Mouse (Mus musculus) gastrocnemius, adult 2 months (tissue): Measurements from ENCODE around the gene Slfn3. TPM values are rescaled to one million over a fixed set of nuclear protein-coding genes. Genes with fewer than 3 reads are reported as not detected.
"Not testable (repeated sequence)": the region's sequence is repeated elsewhere in the genome, so short reads cannot be mapped to it uniquely, and the experiment has no call there.

Experiments used
- DNase-seq: peaks from one replicate; pipeline ENCODE4 v3.0.0; 2022
- H3K27ac ChIP-seq: fragments of 200-600 bp; 2 replicates; pipeline ENCODE4 v1.8.1; 2022; ENCODE audit warnings: mild to moderate bottlenecking
- H3K4me3 ChIP-seq: fragments of 200-600 bp; 2 replicates; pipeline ENCODE4 v1.8.1; 2022; ENCODE audit warnings: mild to moderate bottlenecking, moderate library complexity
- CTCF ChIP-seq: fragments of 200-600 bp; IDR thresholded peaks from 2 replicates; pipeline ENCODE4 v1.8.1; 2022; ENCODE audit warnings: antibody characterized with exemption, mild to moderate bottlenecking, moderate library complexity
- intact Hi-C: fragments of 180-260 bp; cut with DNase I; formaldehyde crosslinking; loops from one replicate; pipeline ENCODE4 v1.15.1; 2025
- long read RNA-seq, 2 experiments: library from polyadenylated mRNA; stranded (forward); transcript quantifications; one replicate each; pipeline ENCODE4 v2.0.0; 2021
- total RNA-seq, 2 experiments: library from RNA; stranded (reverse); gene quantifications; 2 replicates each; pipeline ENCODE4 v1.2.3; 2021

Slfn3 gene
- total RNA-seq: 1 to 10 TPM in 1 of 2 experiments, under 1 TPM in 1; 0.99 to 1.1 TPM
- long read RNA-seq, experiment 1: 0 reads
- long read RNA-seq, experiment 2: 0 reads

DNA sequence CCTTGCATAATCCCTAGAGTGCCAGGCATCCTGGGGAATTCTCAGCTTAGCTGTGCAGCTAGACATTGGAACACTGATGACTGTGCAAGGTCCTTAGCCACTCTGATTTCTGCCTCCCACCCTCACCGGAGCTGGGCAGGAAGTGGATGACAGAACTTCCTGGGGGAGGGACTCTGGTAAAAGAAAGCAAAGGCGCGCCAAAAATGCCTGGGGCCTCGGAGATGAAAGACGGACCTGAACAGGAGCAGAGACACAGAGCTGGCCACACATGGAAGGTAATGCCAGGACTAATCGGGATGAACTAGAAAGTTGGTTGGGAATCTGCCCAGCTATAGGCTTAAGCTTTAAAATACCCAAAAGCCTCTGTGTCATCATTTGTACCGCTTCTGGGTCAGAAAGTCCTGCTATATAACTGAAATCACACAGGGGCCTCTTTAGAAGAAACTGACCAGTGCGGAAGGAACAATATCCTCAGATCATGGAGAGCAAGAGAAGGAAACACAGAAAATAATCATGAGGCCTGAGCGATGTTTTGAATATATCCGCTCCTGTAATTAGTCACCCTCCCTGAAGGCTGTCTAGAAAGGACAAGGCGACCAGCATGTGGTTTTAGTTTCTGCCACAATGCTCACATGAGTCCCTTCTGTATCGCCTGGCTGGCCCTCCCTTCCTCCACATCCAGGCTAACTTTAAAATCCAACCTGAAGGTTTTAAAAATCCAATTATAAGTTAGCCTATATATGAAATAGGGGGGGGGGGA lies at the start of gene Slfn3:
TSS of gene Slfn3 (plus strand) at position 197 of the 760 bp plus-strand sequence.
- peak within 1 kb of the TSS; percentile 65 for H3K4me3 ChIP-seq
- DNase-seq: peak; percentile 34
- no peak for TF ChIP-seq CTCF
- peak within 1 kb of the TSS; percentile 71 for H3K27ac ChIP-seq
- intact Hi-C loops: no loop called here

DNA sequence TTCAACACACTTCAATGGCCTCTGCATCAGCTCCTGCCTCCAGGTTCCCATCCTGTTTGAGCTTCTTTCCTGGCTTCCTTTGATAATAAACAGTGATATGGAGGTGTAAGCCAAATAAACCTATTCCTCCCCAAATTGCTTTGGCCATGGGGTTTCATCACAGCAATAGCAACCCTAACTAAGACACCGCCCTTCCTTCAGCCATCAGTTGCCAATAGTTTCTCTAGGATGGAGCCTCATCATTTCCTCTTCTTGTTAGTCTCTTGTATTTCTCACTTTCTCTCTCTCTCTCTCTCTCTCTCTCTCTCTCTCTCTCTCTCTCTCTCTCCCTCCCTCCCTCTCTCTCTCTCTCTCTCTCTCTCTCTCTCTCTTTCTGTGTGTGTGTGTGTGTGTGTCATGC lies 42.2 kb upstream of the Slfn3 start:
- DNase-seq, intact Hi-C loops, H3K4me3 ChIP-seq, H3K27ac ChIP-seq: not testable (repeated sequence)

DNA sequence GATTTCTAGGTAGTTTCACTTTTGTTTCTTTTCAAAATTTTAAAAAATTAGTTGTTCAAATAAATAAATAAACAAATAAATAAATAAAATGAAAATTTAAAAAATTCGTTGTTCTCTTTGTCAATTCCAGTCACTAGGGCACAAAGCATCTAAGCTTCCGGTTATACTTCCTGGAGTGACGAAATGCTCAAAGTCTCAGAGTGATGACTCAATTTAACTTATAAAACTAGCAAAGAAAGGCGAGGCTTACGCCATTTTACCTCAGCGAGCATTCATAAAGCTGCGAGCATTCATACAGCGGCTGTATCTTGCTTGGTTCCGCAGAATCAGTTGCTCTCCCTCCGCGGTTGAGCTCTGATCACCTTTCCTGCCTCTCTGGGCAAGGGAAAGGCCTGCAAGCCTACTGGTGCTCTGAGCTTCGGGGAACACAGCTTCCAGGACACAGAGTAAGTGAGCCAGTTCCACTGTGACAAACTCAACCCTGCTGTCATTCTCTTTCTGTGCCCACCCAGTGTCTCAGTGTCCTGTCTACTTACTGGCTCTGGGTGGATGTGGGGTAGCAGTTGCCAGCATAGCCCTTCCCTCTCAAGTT lies 16.1 kb upstream of the Slfn3 start, which contains the start of gene Slfn4:
TSS of gene Slfn4 (plus strand) at position 239 of the 592 bp plus-strand sequence.
- DNase-seq: no peak
- intact Hi-C loops: no loop called here
- H3K4me3 ChIP-seq: no peak within 1 kb of the TSS
- TF ChIP-seq CTCF: no peak
- peak within 1 kb of the TSS; percentile 58; the same call in 1 of the 2 replicates for H3K27ac ChIP-seq

DNA sequence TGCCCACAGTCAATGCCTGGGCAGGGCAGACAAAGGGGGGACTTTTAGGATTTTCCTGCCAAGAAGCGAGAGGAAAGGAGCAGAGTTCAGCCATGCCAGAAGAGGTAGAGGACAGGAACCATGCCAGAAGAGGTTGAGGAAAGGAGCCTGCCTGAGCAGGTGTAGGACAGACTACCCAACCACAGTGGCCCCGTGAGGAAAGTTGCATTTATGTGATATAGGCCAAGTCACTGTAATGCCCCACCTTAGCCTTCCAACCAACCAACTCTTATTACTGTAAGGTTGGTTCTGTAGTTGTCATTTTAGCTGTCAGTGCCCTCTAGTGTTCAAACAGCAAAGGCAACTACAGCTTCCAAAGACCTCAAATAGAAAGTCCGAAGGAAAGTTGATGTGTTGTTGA lies 871 bp downstream of the Slfn3 start:
- intact Hi-C loops: no loop called here
- no peak for DNase-seq
- peak; percentile 64 for TF ChIP-seq CTCF
- Histone ChIP-seq H3K4me3 (peak overlapping the region; percentile 65), H3K27ac (peak overlapping the region; percentile 71)

DNA sequence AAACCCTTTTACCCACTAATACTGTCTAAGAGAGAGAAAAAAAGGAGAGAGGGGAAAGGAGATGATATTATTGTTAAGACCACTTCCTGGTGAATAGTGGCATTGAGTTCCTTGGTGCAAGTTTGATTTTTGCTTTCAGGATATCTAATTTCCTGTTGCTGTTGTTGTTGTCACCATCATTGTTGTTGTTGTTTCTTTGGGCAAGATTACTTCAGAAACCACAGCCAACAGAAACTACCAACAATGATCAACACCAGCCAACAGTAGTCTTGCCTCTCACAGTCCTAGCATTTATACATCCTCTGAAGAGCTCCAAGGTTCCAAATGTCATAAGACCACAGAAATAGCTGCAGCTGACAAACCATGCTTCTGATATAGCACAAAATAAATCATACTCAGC lies 13.9 kb downstream of the Slfn3 start:
- no peak for TF ChIP-seq CTCF
- DNase-seq: no peak
- intact Hi-C loops: no loop called here
- Histone ChIP-seq H3K27ac (no peak overlapping the region), H3K4me3 (no peak overlapping the region)

DNA sequence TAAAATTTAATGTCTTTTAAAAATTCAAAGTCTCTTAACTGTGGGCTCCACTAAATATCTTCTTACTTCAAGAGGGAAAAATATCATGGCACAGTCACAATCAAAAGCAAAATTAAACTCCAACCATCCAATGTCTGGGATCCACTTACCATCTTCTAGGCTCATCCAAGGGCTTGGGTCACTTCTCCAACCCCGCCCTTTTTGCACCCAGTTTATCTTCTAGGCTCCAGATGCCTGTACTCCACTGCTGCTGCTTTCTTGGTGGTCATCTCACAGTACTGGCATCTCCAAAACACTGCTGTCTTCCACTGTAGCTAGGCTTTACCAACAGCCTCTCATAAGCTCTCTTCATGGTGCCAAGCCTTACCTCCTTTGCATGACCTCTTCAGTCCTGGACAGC lies 25.0 kb downstream of the Slfn3 start:
- intact Hi-C loops: no loop called here
- no peak for DNase-seq
- Histone ChIP-seq H3K27ac (no peak overlapping the region), H3K4me3 (no peak overlapping the region)
- TF ChIP-seq CTCF: no peak

DNA sequence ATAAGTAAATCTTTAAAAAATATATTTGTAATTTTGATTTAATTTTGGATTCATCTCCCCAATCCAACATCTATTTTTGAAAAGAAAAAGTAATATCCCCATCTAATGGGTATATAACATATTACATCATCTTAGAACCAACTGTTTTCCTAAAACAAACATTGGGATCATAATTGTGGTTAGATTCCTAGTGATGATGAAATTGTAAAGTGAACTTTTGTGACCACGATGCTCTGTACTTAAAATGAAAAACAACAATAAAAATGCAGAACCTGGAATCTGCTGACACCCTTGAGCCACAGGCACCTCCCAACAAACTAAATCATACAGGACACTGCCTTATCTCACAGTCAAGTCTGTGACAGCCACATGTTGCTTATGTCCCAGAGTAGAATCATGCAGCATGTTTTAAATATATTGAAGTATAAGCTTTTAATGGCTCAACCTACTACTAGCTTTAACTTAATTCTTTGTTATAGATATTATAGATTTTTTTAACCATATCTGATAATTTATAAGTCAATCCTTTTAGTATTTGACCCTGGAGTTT lies 30.3 kb downstream of the Slfn3 start:
- intact Hi-C loops: no loop called here
- TF ChIP-seq CTCF: no peak
- Histone ChIP-seq H3K4me3 (no peak overlapping the region), H3K27ac (no peak overlapping the region)
- no peak for DNase-seq

DNA sequence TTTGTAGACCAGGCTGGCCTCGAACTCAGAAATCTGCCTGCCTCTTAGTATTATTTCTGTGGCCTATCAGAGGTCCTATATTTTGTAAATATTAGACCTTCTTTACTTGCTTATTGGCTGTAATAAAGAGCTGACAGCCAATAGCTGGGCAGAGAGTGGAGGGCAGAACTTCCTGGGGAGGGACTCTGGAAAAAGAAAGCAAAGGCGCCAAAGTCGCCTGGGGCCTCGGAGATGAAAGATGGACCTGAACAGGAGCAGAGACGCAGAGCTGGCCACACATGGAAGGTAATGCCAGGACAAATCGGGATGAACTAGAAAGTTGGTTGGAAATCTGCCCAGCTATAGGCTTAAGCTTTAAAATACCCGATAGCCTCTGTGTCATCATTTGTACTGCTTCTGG lies 32.2 kb downstream of the Slfn3 start:
- TF ChIP-seq CTCF: no peak
- H3K4me3 ChIP-seq: peak overlapping the region; percentile 19

DNA sequence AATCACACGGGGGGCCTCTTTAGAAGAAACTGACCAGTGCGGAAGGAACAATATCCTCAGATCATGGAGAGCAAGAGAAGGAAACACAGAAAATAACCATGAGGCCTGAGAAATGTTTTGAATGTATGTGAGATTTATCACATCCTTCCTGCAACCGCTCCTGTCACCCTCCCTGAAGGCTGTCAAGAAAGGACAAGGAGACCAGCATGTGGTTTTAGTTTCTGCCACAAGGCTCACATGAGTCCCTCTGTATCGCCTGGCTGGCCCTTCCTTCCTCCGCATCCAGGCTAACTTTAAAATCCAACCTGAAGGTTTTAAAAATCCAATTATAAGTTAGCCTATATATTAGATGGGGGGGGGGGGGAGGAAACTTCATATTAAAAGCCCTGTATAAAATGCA lies 32.7 kb downstream of the Slfn3 start:
- intact Hi-C loops, H3K27ac ChIP-seq, DNase-seq: not testable (repeated sequence)
- H3K4me3 ChIP-seq: peak overlapping the region; percentile 19

More for the DNA sequence above, 32.2 kb downstream of the Slfn3 start:
- H3K27ac ChIP-seq: no peak overlapping the region
- no peak for DNase-seq
- intact Hi-C loops: no loop called here

DNA sequence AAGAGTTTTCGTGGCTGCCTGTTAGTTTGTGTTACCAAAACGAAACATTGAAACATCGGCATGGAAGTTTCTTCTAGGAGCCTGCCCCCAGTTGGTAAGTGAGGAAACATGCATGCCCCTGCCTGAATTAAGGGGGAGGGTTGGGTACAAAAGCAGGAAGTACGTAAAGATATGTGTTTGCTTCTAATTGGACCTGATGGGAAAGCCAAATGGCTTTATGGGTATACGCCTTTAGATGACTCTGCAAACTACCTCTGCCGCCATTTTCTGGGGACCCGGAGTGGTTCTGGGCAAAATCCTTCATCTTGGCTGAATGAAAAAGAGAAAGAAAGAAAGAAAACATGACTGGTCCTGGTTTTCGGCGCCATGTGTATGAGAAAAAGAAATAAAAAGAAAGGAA lies 33.1 kb downstream of the Slfn3 start:
- H3K4me3 ChIP-seq: peak overlapping the region; percentile 42

DNA sequence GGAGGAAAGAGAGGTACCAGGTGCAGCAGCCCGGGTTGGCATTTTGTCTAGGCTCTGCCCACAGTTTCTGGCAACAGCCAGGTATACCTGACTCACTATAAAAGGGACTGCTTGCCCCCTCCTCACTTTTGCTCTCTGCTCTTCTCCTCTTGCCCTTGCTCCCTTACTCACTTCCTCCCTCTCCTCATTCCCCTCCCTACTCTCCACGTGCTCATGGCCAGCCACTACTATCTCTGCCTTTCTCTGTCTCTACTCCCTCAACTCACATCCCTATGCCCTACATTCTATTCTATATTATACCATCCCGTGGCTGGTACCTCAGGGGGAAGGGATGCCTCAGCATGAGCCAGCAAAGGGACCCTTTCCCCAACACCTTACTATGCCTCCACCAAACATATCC lies 33.6 kb downstream of the Slfn3 start:
- no peak for DNase-seq
- no peak for TF ChIP-seq CTCF
- Histone ChIP-seq H3K4me3 (peak overlapping the region; percentile 42), H3K27ac (no peak overlapping the region)
- intact Hi-C loops: no loop called here

More for the DNA sequence above, 33.1 kb downstream of the Slfn3 start:
- H3K27ac ChIP-seq: no peak overlapping the region
- TF ChIP-seq CTCF: no peak
- DNase-seq: no peak
- intact Hi-C loops: no loop called here

DNA sequence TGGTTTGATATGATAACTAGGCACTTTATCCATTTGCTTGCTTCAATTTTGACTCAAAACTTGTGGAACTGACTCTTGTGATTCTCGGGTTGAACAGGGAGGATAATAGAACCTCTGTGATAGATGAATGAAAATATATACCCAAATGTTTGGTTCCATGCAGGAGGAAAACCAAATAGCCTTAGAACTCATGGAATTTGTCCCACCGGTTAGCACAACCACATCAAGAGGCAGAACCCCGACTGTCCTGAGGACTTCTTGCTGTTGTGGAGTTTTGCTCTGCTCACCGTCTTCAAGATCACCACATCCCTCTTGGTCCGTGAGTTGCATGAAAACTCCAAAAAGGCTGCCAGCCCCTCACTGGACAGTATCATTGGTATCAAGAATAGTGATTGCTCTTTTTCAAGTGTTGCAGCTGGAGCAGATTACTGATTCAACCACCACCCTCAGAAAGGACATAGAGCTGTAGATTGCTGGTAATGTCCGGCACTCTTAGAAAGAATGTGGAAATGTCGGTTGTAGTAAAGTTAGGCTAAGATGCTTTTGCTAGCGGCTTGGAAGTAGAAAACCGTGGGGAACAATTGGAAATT lies 34.3 kb downstream of the Slfn3 start:
- H3K4me3 ChIP-seq: no peak overlapping the region
- H3K27ac ChIP-seq: no peak overlapping the region
- no peak for DNase-seq
- no peak for TF ChIP-seq CTCF
- intact Hi-C loops: no loop called here
